ENCODE assay signal across 28 mouse cellular contexts in the genomic region with DNA sequence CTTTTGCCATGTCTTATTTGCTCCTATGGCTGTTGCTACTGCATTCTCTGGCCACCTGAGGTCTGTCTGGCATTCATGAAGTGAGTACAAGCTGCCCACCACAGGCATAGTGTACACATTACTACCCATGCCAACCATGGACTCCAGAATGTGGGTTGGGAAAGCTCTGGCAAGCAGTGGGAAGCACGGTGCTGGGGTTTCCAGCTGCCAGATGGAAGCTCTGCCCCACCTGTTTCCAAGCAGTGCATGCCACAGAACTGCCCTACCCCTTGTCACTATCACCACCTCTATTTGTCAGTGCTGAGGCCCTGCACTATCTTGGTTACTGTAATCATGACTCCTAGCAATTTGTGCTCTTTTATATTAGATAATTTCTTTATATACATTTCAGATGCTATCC.
"Had no signal": no experiment of that assay in that cellular context is flagged by ENCODE, and none has a peak within 500 bp of the region (broad histone marks: within the 10 kb centered on the region; RNA-seq: fewer than 3 reads in every experiment).

No protein-coding gene starts in this region.

- DNase-seq: cerebellum, adult 2 months; cerebellum, adult 8-10 months; cerebellum, adult 9-10 months; cerebellum, adult 9-11 months; cerebellum, postnatal 10 days; cerebellum, postnatal 14 days; cerebellum, postnatal 25 days; cerebellum, postnatal 36 days; embryo, embryonic 11 days; forebrain, postnatal 0 days; gastrocnemius, adult 2 months; gastrocnemius, postnatal 10 days; gastrocnemius, postnatal 14 days; gastrocnemius, postnatal 25 days; gastrocnemius, postnatal 36 days; heart, adult 11 months; heart, adult 18-20 months had no signal

- H3K9me3 ChIP-seq: embryonic facial prominence, embryonic 13.5 days; embryonic facial prominence, embryonic 15.5 days; forebrain, embryonic 12.5 days; forebrain, embryonic 15.5 days had no signal

- ATAC-seq: forebrain, embryonic 13.5 days; forebrain, embryonic 14.5 days; forebrain, embryonic 15.5 days; forebrain, embryonic 16.5 days; forebrain, postnatal 0 days had no signal

- H3K36me3 ChIP-seq: embryonic facial prominence, embryonic 10.5 days; embryonic facial prominence, embryonic 12.5 days; embryonic facial prominence, embryonic 13.5 days; embryonic facial prominence, embryonic 15.5 days; forebrain, embryonic 10.5 days; forebrain, embryonic 12.5 days; forebrain, embryonic 15.5 days had no signal

- H3K27me3 ChIP-seq: embryonic facial prominence, embryonic 12.5 days; embryonic facial prominence, embryonic 13.5 days; embryonic facial prominence, embryonic 15.5 days; forebrain, embryonic 12.5 days; forebrain, embryonic 13.5 days; forebrain, embryonic 15.5 days had no signal

- H3K4me2 ChIP-seq: embryonic facial prominence, embryonic 12.5 days; embryonic facial prominence, embryonic 13.5 days; embryonic facial prominence, embryonic 15.5 days; forebrain, embryonic 12.5 days; forebrain, embryonic 13.5 days; forebrain, embryonic 15.5 days had no signal

- H3K4me3 ChIP-seq: embryonic facial prominence, embryonic 10.5 days; embryonic facial prominence, embryonic 12.5 days; embryonic facial prominence, embryonic 13.5 days; embryonic facial prominence, embryonic 15.5 days; erythroblast, embryonic 14.5 days; forebrain, embryonic 10.5 days; forebrain, embryonic 12.5 days; forebrain, embryonic 13.5 days; forebrain, embryonic 15.5 days; gastrocnemius, adult 2 months had no signal

- H3K9ac ChIP-seq: embryonic facial prominence, embryonic 12.5 days; embryonic facial prominence, embryonic 13.5 days; embryonic facial prominence, embryonic 15.5 days; forebrain, embryonic 12.5 days; forebrain, embryonic 13.5 days; forebrain, embryonic 15.5 days; forebrain, postnatal 0 days had no signal

- H3K4me1 ChIP-seq: embryonic facial prominence, embryonic 10.5 days; embryonic facial prominence, embryonic 12.5 days; embryonic facial prominence, embryonic 13.5 days; embryonic facial prominence, embryonic 15.5 days; forebrain, embryonic 10.5 days; forebrain, embryonic 12.5 days; forebrain, embryonic 13.5 days; forebrain, embryonic 15.5 days had no signal

- H3K27ac ChIP-seq: embryonic facial prominence, embryonic 10.5 days; embryonic facial prominence, embryonic 12.5 days; embryonic facial prominence, embryonic 13.5 days; embryonic facial prominence, embryonic 15.5 days; forebrain, embryonic 10.5 days; forebrain, embryonic 12.5 days; forebrain, embryonic 13.5 days; forebrain, embryonic 15.5 days; gastrocnemius, adult 2 months had no signal
